Mouse (Mus musculus): Measurements from ENCODE around the gene Xylb. TPM values are rescaled to one million over a fixed set of nuclear protein-coding genes. Genes with fewer than 3 reads are reported as not detected.

The Xylb gene
- polyA plus RNA-seq, 2 experiments: 5.2 to 8.9 TPM

DNA sequence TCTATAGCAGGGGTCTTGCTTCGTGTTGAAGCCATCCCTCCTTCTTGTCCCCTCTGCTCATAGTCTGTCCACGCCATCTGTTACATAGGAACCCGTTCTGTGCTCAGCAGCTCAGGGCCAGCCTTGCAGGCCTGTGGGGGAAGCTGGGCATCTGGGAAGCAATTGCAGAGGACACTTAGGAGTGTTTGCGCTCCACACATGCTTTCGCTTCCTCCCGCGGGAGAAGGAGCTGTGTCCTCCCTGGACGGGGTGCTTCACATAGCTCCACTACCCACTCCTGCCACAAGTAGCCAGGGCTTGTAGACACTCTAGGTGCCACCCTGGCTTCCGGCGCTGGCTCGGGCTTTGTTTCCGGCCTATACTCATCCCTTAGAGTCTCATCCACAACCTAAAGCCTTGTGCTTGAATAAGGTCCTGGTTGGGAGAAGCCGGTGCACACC is 68.8 kb downstream of the Xylb start:
- no peak overlapping the region for H3K4me2 ChIP-seq (replicated peaks; ENCODE audit: low read depth, low read length, severe bottlenecking)
- H3K9me3 ChIP-seq (ENCODE audit: control insufficient read depth, low read length): no peaks in the 10 kb centered on the region
- H3K36me3 ChIP-seq (ENCODE audit: control insufficient read depth, insufficient read depth, low read length): peaks cover 28% of the 10 kb centered on the region
- ATAC-seq (ENCODE audit: low FRiP score, low read depth) (no peak), DNase-seq (ENCODE audit: low spot score) (no peak)
- no peak overlapping the region for H3K27ac ChIP-seq (replicated peaks; ENCODE audit: low read depth, low read length)
- 84% methylated on average over 13 of the region's 13 CpGs for WGBS
- no peaks in the 10 kb centered on the region for H3K27me3 ChIP-seq (ENCODE audit: control insufficient read depth, insufficient read depth, low read length)
- no peak for TF ChIP-seq POLR2A (IDR thresholded peaks at IDR 0.05; ENCODE audit: borderline replicate concordance, extremely low read depth, insufficient read depth, insufficient read length)
- H3K9ac ChIP-seq (ENCODE audit: low read depth, low read length, severe bottlenecking): no peak overlapping the region
- no peak overlapping the region for H3K4me3 ChIP-seq (replicated peaks; ENCODE audit: low read length)
- H3K4me1 ChIP-seq (ENCODE audit: control insufficient read depth, insufficient read depth, low read length): peaks cover 34% of the 10 kb centered on the region

GRCm38 (mm10) chr9:119426483-119426882 is 69.3 kb downstream of the Xylb start:
- Histone ChIP-seq H3K9me3 (ENCODE audit: control insufficient read depth, low read length) (no peaks in the 10 kb centered on the region), H3K4me1 (ENCODE audit: control insufficient read depth, insufficient read depth, low read length) (peaks cover 34% of the 10 kb centered on the region), H3K4me2 (replicated peaks; ENCODE audit: low read depth, low read length, severe bottlenecking) (no peak overlapping the region), H3K9ac (ENCODE audit: low read depth, low read length, severe bottlenecking) (no peak overlapping the region), H3K4me3 (replicated peaks; ENCODE audit: low read length) (no peak overlapping the region), H3K27me3 (ENCODE audit: control insufficient read depth, insufficient read depth, low read length) (no peaks in the 10 kb centered on the region), H3K27ac (replicated peaks; ENCODE audit: low read depth, low read length) (no peak overlapping the region), H3K36me3 (ENCODE audit: control insufficient read depth, insufficient read depth, low read length) (peaks cover 33% of the 10 kb centered on the region)
- ATAC-seq (ENCODE audit: low FRiP score, low read depth) (no peak), DNase-seq (ENCODE audit: low spot score) (no peak)
- no peak for TF ChIP-seq POLR2A (IDR thresholded peaks at IDR 0.05; ENCODE audit: borderline replicate concordance, extremely low read depth, insufficient read depth, insufficient read length)
- WGBS: 53% methylated on average over 7 of the region's 7 CpGs

DNA sequence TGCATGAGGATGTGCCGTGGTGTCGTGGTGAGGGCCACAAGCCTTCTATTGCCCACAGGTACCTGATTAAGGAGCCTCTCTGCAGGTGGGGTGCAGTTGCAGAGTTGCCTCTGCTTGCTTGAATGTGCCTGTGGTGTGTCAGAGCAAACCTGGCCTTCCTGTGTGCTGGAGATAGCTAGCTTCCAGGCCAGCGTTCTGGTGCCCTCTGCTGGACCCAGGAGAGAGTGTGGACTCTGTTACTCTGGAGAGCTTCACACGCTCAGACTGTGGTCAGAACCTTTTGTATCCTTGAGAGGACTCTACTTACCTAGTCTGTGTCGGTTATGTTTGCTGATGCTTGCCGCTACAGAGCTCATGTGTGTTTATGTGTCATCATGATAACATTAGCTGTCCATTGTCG is 73.1 kb downstream of the Xylb start:
- Histone ChIP-seq H3K27me3 (ENCODE audit: control insufficient read depth, insufficient read depth, low read length) (no peaks in the 10 kb centered on the region), H3K4me2 (replicated peaks; ENCODE audit: low read depth, low read length, severe bottlenecking) (no peak overlapping the region), H3K4me1 (ENCODE audit: control insufficient read depth, insufficient read depth, low read length) (peaks cover 15% of the 10 kb centered on the region), H3K4me3 (replicated peaks; ENCODE audit: low read length) (no peak overlapping the region), H3K36me3 (ENCODE audit: control insufficient read depth, insufficient read depth, low read length) (peaks cover 66% of the 10 kb centered on the region), H3K9ac (ENCODE audit: low read depth, low read length, severe bottlenecking) (no peak overlapping the region), H3K27ac (replicated peaks; ENCODE audit: low read depth, low read length) (no peak overlapping the region), H3K9me3 (ENCODE audit: control insufficient read depth, low read length) (no peaks in the 10 kb centered on the region)
- peak; percentile 67 for ATAC-seq (ENCODE audit: low FRiP score, low read depth)
- WGBS: 56% methylated on average over 7 of the region's 7 CpGs
- DNase-seq (ENCODE audit: low spot score): peak; percentile 75
- TF ChIP-seq POLR2A (IDR thresholded peaks at IDR 0.05; ENCODE audit: borderline replicate concordance, extremely low read depth, insufficient read depth, insufficient read length): no peak

GRCm38 (mm10) chr9:119435855-119436254 is 78.7 kb downstream of the Xylb start:
- Histone ChIP-seq H3K27me3 (ENCODE audit: control insufficient read depth, insufficient read depth, low read length) (no peaks in the 10 kb centered on the region), H3K4me1 (ENCODE audit: control insufficient read depth, insufficient read depth, low read length) (no peaks in the 10 kb centered on the region), H3K9ac (ENCODE audit: low read depth, low read length, severe bottlenecking) (no peak overlapping the region), H3K36me3 (ENCODE audit: control insufficient read depth, insufficient read depth, low read length) (peaks cover 77% of the 10 kb centered on the region), H3K4me3 (replicated peaks; ENCODE audit: low read length) (no peak overlapping the region), H3K27ac (replicated peaks; ENCODE audit: low read depth, low read length) (no peak overlapping the region), H3K9me3 (ENCODE audit: control insufficient read depth, low read length) (no peaks in the 10 kb centered on the region), H3K4me2 (replicated peaks; ENCODE audit: low read depth, low read length, severe bottlenecking) (no peak overlapping the region)
- no peak for TF ChIP-seq POLR2A (IDR thresholded peaks at IDR 0.05; ENCODE audit: borderline replicate concordance, extremely low read depth, insufficient read depth, insufficient read length)
- WGBS: 76% methylated on average over 2 of the region's 2 CpGs
- no peak for DNase-seq (ENCODE audit: low spot score)
- ATAC-seq (ENCODE audit: low FRiP score, low read depth): no peak

DNA sequence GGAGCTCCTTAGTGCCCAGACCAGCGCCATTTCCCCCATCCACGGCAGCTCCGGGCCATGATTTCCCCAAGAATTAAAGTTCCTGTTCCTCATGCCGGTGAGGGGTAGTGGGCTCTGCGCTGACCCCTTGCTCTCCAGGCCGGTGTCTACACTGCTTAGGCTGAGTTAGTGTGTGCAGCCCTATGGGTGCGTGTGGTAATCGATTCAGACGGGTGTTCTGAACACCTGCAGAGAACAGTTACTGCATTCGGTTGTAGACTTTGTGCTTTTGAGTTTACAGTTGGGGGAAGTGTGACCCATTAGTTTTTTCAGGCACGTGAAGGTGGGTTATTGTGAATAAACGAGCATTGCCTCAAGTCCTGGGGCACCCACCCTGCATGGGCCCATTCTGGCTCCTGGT is 80.9 kb downstream of the Xylb start:
- ATAC-seq (ENCODE audit: low FRiP score, low read depth): no peak

More for the DNA sequence above, 80.9 kb downstream of the Xylb start:
- H3K9me3 ChIP-seq (ENCODE audit: control insufficient read depth, low read length): no peaks in the 10 kb centered on the region
- H3K4me1 ChIP-seq (ENCODE audit: control insufficient read depth, insufficient read depth, low read length): no peaks in the 10 kb centered on the region
- 86% methylated on average over 12 of the region's 12 CpGs for whole genome bisulfite sequencing
- H3K27me3 ChIP-seq (ENCODE audit: control insufficient read depth, insufficient read depth, low read length): no peaks in the 10 kb centered on the region
- no peak overlapping the region for H3K9ac ChIP-seq (ENCODE audit: low read depth, low read length, severe bottlenecking)
- H3K4me2 ChIP-seq (replicated peaks; ENCODE audit: low read depth, low read length, severe bottlenecking): no peak overlapping the region
- no peak for DNase-seq (ENCODE audit: low spot score)
- peaks cover 57% of the 10 kb centered on the region for H3K36me3 ChIP-seq (ENCODE audit: control insufficient read depth, insufficient read depth, low read length)
- H3K4me3 ChIP-seq (replicated peaks; ENCODE audit: low read length): no peak overlapping the region
- TF ChIP-seq POLR2A (IDR thresholded peaks at IDR 0.05; ENCODE audit: borderline replicate concordance, extremely low read depth, insufficient read depth, insufficient read length): no peak
- H3K27ac ChIP-seq (replicated peaks; ENCODE audit: low read depth, low read length): no peak overlapping the region

All from limb, embryonic 14.5 days (tissue).